Mouse (Mus musculus) lung, postnatal 0 days (tissue): ENCODE results near the gene Aph1c. TPM values are rescaled to one million over a fixed set of nuclear protein-coding genes. Genes with fewer than 3 reads are reported as not detected.
"Not testable (repeated sequence)": the region's sequence is repeated elsewhere in the genome, so short reads cannot be mapped to it uniquely, and the experiment has no call there.

ENCODE experiments used
- ATAC-seq: fragments of 200-750 bp; cut with Nextera tagmentation; 2 replicates; pipeline ENCODE4 v1.8.0; 2017; ENCODE audit warnings: moderate library complexity
- DNase-seq: peaks from one replicate; pipeline ENCODE4 v3.0.0-alpha.2; 2016; ENCODE audit warnings: low spot score
- H3K27ac ChIP-seq: fragments of 300-500 bp; sonication (generic); 2 replicates; pipeline ENCODE4 v1.5.1; 2014; ENCODE audit warnings: antibody characterized with exemption, mild to moderate bottlenecking, low read length, mixed read lengths
- H3K27me3 ChIP-seq: fragments of 300-500 bp; sonication (generic); replicated peaks from 2 replicates; pipeline ENCODE4 v1.6.1; 2014; ENCODE audit warnings: low read length, mixed read lengths; ENCODE audit not compliant: insufficient read depth
- H3K36me3 ChIP-seq: fragments of 300-500 bp; sonication (generic); 2 replicates; pipeline ENCODE4 v1.6.1; 2014; ENCODE audit warnings: low read length, mixed read lengths; ENCODE audit not compliant: insufficient read depth
- H3K4me1 ChIP-seq: fragments of 300-500 bp; sonication (generic); 2 replicates; pipeline ENCODE4 v1.6.1; 2014; ENCODE audit warnings: antibody characterized with exemption, low read depth, low read length, mixed read lengths; ENCODE audit not compliant: insufficient read depth
- H3K4me2 ChIP-seq: fragments of 300-500 bp; sonication (generic); replicated peaks from 2 replicates; pipeline ENCODE4 v1.6.1; 2014; ENCODE audit warnings: low read depth, mild to moderate bottlenecking, low read length, moderate library complexity, mixed read lengths
- H3K4me3 ChIP-seq: fragments of 300-500 bp; sonication (generic); 2 replicates; pipeline ENCODE4 v1.5.1; 2014; ENCODE audit warnings: low read depth, low read length
- H3K9ac ChIP-seq: fragments of 300-500 bp; sonication (generic); replicated peaks from 2 replicates; pipeline ENCODE4 v1.6.1; 2014; ENCODE audit warnings: low read depth, mild to moderate bottlenecking
- H3K9me3 ChIP-seq: fragments of 300-500 bp; sonication (generic); 2 replicates; pipeline ENCODE4 v1.6.1; 2016; ENCODE audit warnings: low read length, mixed read lengths
- CTCF ChIP-seq: IDR thresholded peaks from 2 replicates; pipeline ENCODE4 v1.5.1; 2016; ENCODE audit warnings: antibody characterized with exemption, mild to moderate bottlenecking
- EP300 ChIP-seq: IDR thresholded peaks from 2 replicates; pipeline ENCODE4 v1.6.1; 2016; ENCODE audit warnings: antibody characterized with exemption, mild to moderate bottlenecking, control low read depth
- WGBS: fragments of 180-500 bp; shearing (Covaris S2); extraction: QIAGEN DNeasy Blood & Tissue Kit; methylation state at CpG from one replicate; pipeline ENCODE4 v1.1.7; 2014; 5-methylcytosine and 5-hydroxymethylcytosine counted together
- polyA plus RNA-seq: library from polyadenylated mRNA; unstranded; fragments of >200 nt; fragmentation: Nextera tagmentation; extraction: Ambion mirVana; gene quantifications from 2 replicates; pipeline ENCODE4 v1.2.1, GENCODE M21; 2015

Gene Aph1c
- polyA plus RNA-seq, 1 experiment from 2014 or later = 10.5 TPM

DNA sequence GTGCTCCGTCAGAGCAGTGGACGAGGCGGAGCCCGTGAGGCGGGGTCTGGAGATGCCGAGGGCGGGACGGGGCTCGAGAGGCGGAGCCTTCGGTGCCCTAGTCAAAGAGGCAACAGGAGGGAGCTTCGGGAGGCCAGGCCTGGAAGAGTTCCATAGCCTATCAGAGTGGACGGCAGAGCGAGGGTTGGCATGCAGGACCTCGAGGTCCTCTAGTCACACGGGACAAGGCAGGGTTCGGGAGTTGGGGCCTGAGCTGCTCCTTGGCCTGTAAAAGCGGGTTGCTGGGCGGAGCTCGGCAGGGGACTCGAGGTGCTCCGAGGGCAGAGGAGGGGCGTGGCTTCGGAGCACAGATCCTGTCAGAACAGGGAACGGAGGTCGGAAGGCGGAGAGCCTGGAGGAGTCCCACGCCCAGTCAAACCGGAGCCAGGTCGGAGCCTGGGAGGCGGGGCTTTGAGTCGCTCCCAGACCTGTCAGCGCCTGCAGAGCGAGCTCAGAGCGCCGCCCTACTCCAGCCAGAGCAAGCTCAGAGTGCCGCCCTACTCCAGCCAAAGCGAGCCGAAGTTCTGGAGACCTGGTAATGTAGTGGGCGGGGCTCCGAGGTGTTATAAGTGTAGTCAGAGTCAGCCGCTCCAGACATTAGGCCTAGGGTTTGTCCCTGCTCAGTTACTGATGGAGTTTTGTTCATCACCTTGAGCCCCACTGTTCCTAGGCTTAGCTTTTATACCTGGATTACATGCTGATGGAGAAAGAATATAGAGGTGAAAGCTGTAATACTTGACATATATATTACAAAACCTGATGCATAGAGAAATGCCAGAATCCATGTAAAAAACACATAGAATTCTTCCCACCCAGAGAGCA lies 38.8 kb downstream of the Aph1c start, which contains the start of gene Aph1b:
Gene Aph1b, minus strand, starts transcription at position 27 of the 861 bp plus-strand sequence.
- H3K27me3 ChIP-seq = no peaks in the 10 kb centered on the region
- H3K4me2 ChIP-seq = peak within 1 kb of the TSS; percentile 93
- H3K9me3 ChIP-seq = no peaks in the 10 kb centered on the region
- 0 out of 2 replicates have a peak, but pooled peaks have one; percentile 1 for TF ChIP-seq CTCF
- TF ChIP-seq EP300 = no peak
- H3K4me1 ChIP-seq = no peaks in the 10 kb centered on the region
- H3K36me3 ChIP-seq = no peaks in the 10 kb centered on the region
- peak within 1 kb of the TSS; percentile 67 for H3K4me3 ChIP-seq
- WGBS = 1% methylated on average over 42 of the region's 42 CpGs
- ATAC-seq (peak; percentile 96), DNase-seq (peak; percentile 100)
- peak within 1 kb of the TSS; percentile 89 for H3K27ac ChIP-seq
- H3K9ac ChIP-seq = peak within 1 kb of the TSS; percentile 66

GRCm38 (mm10) chr9:66794629-66795463 lies 39.7 kb downstream of the Aph1c start:
- DNase-seq = peak; percentile 10
- Histone ChIP-seq H3K9me3 (no peaks in the 10 kb centered on the region), H3K27ac (peak overlapping the region; percentile 89), H3K4me2 (peak overlapping the region; percentile 93), H3K36me3 (no peaks in the 10 kb centered on the region), H3K9ac (peak overlapping the region; percentile 66), H3K4me1 (no peaks in the 10 kb centered on the region), H3K27me3 (no peaks in the 10 kb centered on the region), H3K4me3 (peak overlapping the region; percentile 67)
- TF ChIP-seq CTCF = no peak
- TF ChIP-seq EP300 = no peak
- 0 out of 2 replicates have a peak, but pooled peaks have one; percentile 2 for ATAC-seq
- WGBS = 2% methylated on average over 43 of the region's 43 CpGs

DNA sequence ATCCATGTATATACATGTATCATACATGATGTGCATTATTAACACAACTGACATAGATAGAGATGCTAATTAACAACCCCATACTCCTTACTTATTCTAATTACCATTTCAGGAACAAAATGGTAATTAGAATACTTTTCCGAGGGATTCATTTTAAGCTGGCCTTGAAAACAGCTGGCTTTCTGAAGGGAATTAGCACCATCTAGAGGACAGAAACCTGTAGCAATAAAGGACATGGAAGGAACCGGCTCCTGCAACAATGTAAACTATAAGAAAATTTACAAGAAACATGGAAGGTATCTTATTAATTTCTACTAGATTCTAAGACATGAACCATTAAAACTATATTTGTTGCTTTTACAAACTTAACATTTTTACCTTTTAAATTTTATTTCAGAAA lies 46.7 kb downstream of the Aph1c start:
- TF ChIP-seq EP300 (no peak), CTCF (peak; percentile 75)
- ATAC-seq = no peak
- H3K36me3 ChIP-seq = no peaks in the 10 kb centered on the region
- WGBS = 6% methylated on average over 2 of the region's 2 CpGs
- H3K4me2 ChIP-seq = no peak overlapping the region
- H3K9ac ChIP-seq = no peak overlapping the region
- H3K9me3 ChIP-seq = no peaks in the 10 kb centered on the region
- no peaks in the 10 kb centered on the region for H3K4me1 ChIP-seq
- no peaks in the 10 kb centered on the region for H3K27me3 ChIP-seq
- peak; percentile 80 for DNase-seq
- H3K4me3 ChIP-seq = no peak overlapping the region
- no peak overlapping the region for H3K27ac ChIP-seq

GRCm38 (mm10) chr9:66784552-66784951 lies 50.0 kb downstream of the Aph1c start:
- H3K27ac ChIP-seq, H3K4me1 ChIP-seq, H3K36me3 ChIP-seq, ATAC-seq, H3K9ac ChIP-seq, H3K4me3 ChIP-seq, H3K4me2 ChIP-seq, H3K9me3 ChIP-seq, H3K27me3 ChIP-seq, DNase-seq: not testable (repeated sequence)
- WGBS = no CpG with 5 or more reads among the region's 3 CpGs
- TF ChIP-seq CTCF = peak; percentile 51

GRCm38 (mm10) chr9:66770701-66771100 lies 63.8 kb downstream of the Aph1c start:
- TF ChIP-seq CTCF (no peak), EP300 (no peak)
- ATAC-seq (no peak), DNase-seq (no peak)
- no peaks in the 10 kb centered on the region for H3K9me3 ChIP-seq
- no peak overlapping the region for H3K4me3 ChIP-seq
- no peak overlapping the region for H3K4me2 ChIP-seq
- no peak overlapping the region for H3K9ac ChIP-seq
- no peaks in the 10 kb centered on the region for H3K4me1 ChIP-seq
- no peaks in the 10 kb centered on the region for H3K36me3 ChIP-seq
- no peak overlapping the region for H3K27ac ChIP-seq
- H3K27me3 ChIP-seq = no peaks in the 10 kb centered on the region

- Histone ChIP-seq H3K4me3 (no peak overlapping the region), H3K4me1 (no peaks in the 10 kb centered on the region), H3K36me3 (no peaks in the 10 kb centered on the region), H3K27me3 (no peaks in the 10 kb centered on the region), H3K27ac (no peak overlapping the region), H3K9me3 (no peaks in the 10 kb centered on the region), H3K4me2 (no peak overlapping the region), H3K9ac (no peak overlapping the region)
- peak; percentile 71 for DNase-seq
- WGBS = 54% methylated on average over 3 of the region's 3 CpGs
- ATAC-seq = peak; percentile 55
- TF ChIP-seq EP300 = no peak
- TF ChIP-seq CTCF = no peak
Observed at GRCm38 (mm10) chr9:66769275-66769674, 65.3 kb downstream of the Aph1c start.
